Mouse (Mus musculus): Measurements from ENCODE around the gene Pex6.

DNA sequence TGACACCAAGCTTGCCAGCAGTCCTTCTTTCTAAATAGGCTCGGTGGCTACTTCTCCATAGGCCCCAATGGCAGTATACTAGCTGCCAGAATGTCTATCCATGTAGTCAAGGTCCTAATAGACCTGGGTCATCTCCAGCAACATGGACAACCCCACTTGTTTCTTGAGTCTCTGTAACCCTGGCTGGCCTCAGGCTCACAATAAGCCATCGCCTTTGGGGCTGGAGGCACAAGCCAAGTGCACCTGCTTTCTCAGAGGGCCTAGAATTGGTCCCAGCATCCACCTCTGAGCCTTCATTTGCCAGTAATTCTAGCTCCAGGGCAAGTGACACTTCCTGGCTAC, 62.8 kb downstream of the Pex6 start:
- TF ChIP-seq POLR2A (IDR thresholded peaks at IDR 0.05; ENCODE audit: low read depth, low read length) (no peak), CTCF (IDR thresholded peaks at IDR 0.05; ENCODE audit: extremely low read depth, insufficient read length, insufficient replicate concordance, low read depth, low read length) (no peak)

Data from small intestine, adult 2 months (tissue).